Mouse (Mus musculus) kidney, embryonic 15.5 days (tissue): ENCODE results near the gene Nsun2. TPM values are rescaled to one million over a fixed set of nuclear protein-coding genes. Genes with fewer than 3 reads are reported as not detected.

Experiments used
- ATAC-seq: fragments of 200-750 bp; cut with Nextera tagmentation; replicated peaks from 2 replicates; pipeline ENCODE4 v1.8.0; 2017; ENCODE audit warnings: moderate TSS enrichment; ENCODE audit not compliant: low FRiP score
- H3K27ac ChIP-seq: fragments of 300-500 bp; sonication (generic); 2 replicates; pipeline ENCODE4 v1.5.1; 2015; ENCODE audit warnings: mild to moderate bottlenecking, inconsistent platforms
- H3K27me3 ChIP-seq: fragments of 300-500 bp; sonication (generic); 2 replicates; pipeline ENCODE4 v1.6.1; 2015; ENCODE audit warnings: inconsistent platforms
- H3K36me3 ChIP-seq: fragments of 300-500 bp; sonication (generic); 2 replicates; pipeline ENCODE4 v1.6.1; 2015; ENCODE audit warnings: inconsistent platforms
- H3K4me1 ChIP-seq: fragments of 300-500 bp; sonication (generic); 2 replicates; pipeline ENCODE4 v1.6.1; 2015; ENCODE audit warnings: inconsistent platforms
- H3K4me2 ChIP-seq: fragments of 300-500 bp; sonication (generic); 2 replicates; pipeline ENCODE4 v1.6.1; 2015; ENCODE audit warnings: moderate library complexity, mild to moderate bottlenecking, inconsistent platforms
- H3K4me3 ChIP-seq: fragments of 300-500 bp; sonication (generic); replicated peaks from 2 replicates; pipeline ENCODE4 v1.5.1; 2015; ENCODE audit warnings: mild to moderate bottlenecking, inconsistent platforms
- H3K9ac ChIP-seq: fragments of 300-500 bp; sonication (generic); 2 replicates; pipeline ENCODE4 v1.6.1; 2015; ENCODE audit warnings: mild to moderate bottlenecking, inconsistent platforms
- H3K9me3 ChIP-seq: fragments of 300-500 bp; sonication (generic); replicated peaks from 2 replicates; pipeline ENCODE4 v1.6.1; 2016; ENCODE audit warnings: inconsistent platforms
- WGBS: fragments of 180-500 bp; shearing (Covaris S2); methylation state at CpG from one replicate; pipeline ENCODE4 v1.1.7; 2015; ENCODE audit warnings: mixed read lengths; 5-methylcytosine and 5-hydroxymethylcytosine counted together
- polyA plus RNA-seq: library from polyadenylated mRNA; unstranded; fragments of >200 nt; fragmentation: Nextera tagmentation; extraction: Ambion mirVana; gene quantifications from 2 replicates; pipeline ENCODE4 v1.2.1, GENCODE M21; 2015

Gene Nsun2
- polyA plus RNA-seq, 1 experiment from 2014 or later: 130 TPM

DNA sequence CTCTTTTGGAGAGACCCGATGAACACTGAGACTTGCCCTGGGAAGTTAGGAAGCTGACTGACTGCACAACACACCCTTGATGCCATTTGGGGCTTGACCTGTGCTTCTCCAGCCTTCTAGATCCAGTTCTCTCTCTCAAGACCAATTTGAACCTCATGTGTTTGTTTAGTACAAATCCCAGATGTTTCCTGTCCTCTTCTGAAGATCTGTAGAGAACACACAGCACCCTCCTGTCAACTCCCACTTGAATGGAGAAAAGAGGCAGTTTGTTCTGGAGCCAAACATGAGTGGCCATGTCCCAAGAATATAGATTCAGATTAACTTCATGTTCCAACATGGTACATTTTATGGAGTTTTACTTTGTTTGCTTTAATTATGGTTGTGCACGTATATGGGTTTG is 110.4 kb downstream of the Nsun2 start:
- peaks cover 19% of the 10 kb centered on the region for H3K36me3 ChIP-seq
- no peak overlapping the region for H3K9ac ChIP-seq
- no peak overlapping the region for H3K4me3 ChIP-seq
- WGBS: 82% methylated on average over 2 of the region's 2 CpGs
- H3K4me1 ChIP-seq: no peaks in the 10 kb centered on the region
- no peaks in the 10 kb centered on the region for H3K27me3 ChIP-seq
- no peak overlapping the region for H3K27ac ChIP-seq
- H3K4me2 ChIP-seq: no peak overlapping the region
- no peaks in the 10 kb centered on the region for H3K9me3 ChIP-seq
- ATAC-seq: no peak

GRCm38 (mm10) chr13:69644427-69645166 is 111.1 kb downstream of the Nsun2 start:
- peaks cover 14% of the 10 kb centered on the region for H3K36me3 ChIP-seq
- 82% methylated on average over 13 of the region's 13 CpGs for WGBS
- no peak overlapping the region for H3K9ac ChIP-seq
- no peaks in the 10 kb centered on the region for H3K27me3 ChIP-seq
- H3K4me3 ChIP-seq: no peak overlapping the region
- no peak overlapping the region for H3K27ac ChIP-seq
- H3K4me2 ChIP-seq: no peak overlapping the region
- no peak for ATAC-seq
- no peaks in the 10 kb centered on the region for H3K9me3 ChIP-seq
- no peaks in the 10 kb centered on the region for H3K4me1 ChIP-seq

DNA sequence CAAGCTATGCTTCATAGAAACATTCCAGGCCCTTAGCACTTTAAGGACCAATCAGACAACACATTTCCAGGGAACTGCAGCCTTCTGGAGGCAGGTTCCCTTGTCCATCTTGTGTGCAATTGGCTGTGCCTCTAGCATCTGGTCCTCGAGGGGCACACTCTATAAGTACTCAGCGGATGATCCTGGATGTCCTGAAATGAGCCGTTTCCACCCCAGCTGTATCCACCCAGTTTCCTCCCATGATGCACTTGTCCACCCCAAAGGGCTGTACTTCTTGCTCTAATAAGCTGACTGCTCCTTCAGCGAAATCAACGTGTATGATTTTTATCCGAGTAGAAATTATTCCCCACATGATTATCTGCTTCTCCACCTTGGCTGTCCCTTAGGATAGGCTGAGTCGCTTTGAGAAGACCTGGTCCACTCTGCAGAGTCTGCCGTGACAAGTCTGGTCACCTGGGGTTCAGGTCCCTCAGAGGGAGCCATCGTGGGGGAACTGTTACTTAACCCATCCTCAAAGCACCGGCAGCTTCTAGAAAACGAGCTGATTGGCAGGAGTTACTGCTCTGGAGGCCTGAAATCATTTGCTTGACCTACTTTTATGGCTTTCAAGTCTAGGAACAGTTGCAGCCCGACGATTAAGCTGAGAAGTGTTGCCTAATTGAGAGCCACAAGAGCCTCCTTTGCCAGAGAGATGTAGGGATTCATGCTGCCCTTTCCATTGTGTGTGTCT is 112.3 kb downstream of the Nsun2 start:
- Histone ChIP-seq H3K36me3 (peaks cover 2% of the 10 kb centered on the region; the same call in 1 of the 2 replicates), H3K9me3 (no peaks in the 10 kb centered on the region), H3K4me1 (no peaks in the 10 kb centered on the region), H3K4me2 (no peak overlapping the region), H3K4me3 (no peak overlapping the region), H3K27me3 (no peaks in the 10 kb centered on the region), H3K9ac (no peak overlapping the region), H3K27ac (no peak overlapping the region)
- WGBS: 41% methylated on average over 13 of the region's 13 CpGs
- no peak for ATAC-seq

GRCm38 (mm10) chr13:69646481-69646880 is 112.9 kb downstream of the Nsun2 start:
- WGBS: 81% methylated on average over 9 of the region's 9 CpGs
- Histone ChIP-seq H3K4me2 (no peak overlapping the region), H3K4me1 (no peaks in the 10 kb centered on the region), H3K4me3 (no peak overlapping the region), H3K36me3 (no peaks in the 10 kb centered on the region), H3K9me3 (no peaks in the 10 kb centered on the region), H3K27ac (no peak overlapping the region), H3K27me3 (no peaks in the 10 kb centered on the region), H3K9ac (no peak overlapping the region)
- ATAC-seq: no peak

DNA sequence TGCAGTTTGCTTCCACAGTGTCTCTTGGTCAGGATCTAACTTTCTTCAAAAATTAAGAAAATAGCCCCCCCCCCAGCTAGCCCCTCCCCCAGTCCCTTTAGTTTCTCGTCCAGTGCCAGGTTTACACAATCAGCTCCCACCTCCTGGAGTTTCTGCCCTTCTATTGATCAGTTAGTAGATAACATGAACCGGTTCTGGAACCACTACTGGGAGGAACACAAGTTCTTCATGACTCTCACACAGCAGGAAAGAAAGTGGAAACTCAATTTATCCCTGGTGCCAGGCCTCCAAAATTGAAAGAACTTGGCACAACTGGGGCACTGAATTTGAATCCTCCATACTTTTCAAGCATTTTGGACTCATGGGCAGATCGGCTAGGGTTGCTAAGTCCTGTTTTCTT is 121.0 kb downstream of the Nsun2 start:
- 69% methylated on average over 3 of the region's 3 CpGs for WGBS
- no peaks in the 10 kb centered on the region for H3K9me3 ChIP-seq
- no peak for ATAC-seq
- no peak overlapping the region for H3K4me2 ChIP-seq
- no peak overlapping the region for H3K4me3 ChIP-seq
- no peaks in the 10 kb centered on the region for H3K36me3 ChIP-seq
- no peak overlapping the region for H3K9ac ChIP-seq
- H3K4me1 ChIP-seq: no peaks in the 10 kb centered on the region
- no peak overlapping the region for H3K27ac ChIP-seq
- no peaks in the 10 kb centered on the region for H3K27me3 ChIP-seq

DNA sequence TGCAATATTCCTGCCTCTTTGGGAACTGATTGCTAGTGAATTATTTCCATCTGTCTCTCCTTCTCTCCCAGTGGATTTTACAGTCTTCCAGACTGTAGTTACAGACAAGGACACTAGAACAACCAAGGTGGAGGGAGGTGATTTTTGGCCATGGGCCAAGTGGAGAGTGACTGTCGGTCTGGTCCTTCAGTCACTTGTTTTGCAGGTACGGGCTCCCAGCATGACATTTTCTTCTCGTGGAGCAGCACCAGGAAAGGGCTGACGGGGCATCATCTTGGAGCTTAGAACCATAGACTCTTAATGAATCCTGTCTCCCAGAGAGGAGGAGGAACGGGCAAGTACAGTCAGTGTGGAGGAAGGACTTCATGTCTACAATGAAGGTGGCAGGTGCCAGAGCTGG is 138.6 kb downstream of the Nsun2 start:
- Histone ChIP-seq H3K4me3 (no peak overlapping the region), H3K4me1 (no peaks in the 10 kb centered on the region), H3K9ac (no peak overlapping the region), H3K27me3 (no peaks in the 10 kb centered on the region), H3K9me3 (no peaks in the 10 kb centered on the region), H3K27ac (no peak overlapping the region), H3K4me2 (no peak overlapping the region), H3K36me3 (no peaks in the 10 kb centered on the region)
- whole genome bisulfite sequencing: 82% methylated on average over 5 of the region's 5 CpGs
- no peak for ATAC-seq

- Histone ChIP-seq H3K9me3 (no peaks in the 10 kb centered on the region), H3K27me3 (no peaks in the 10 kb centered on the region), H3K36me3 (no peaks in the 10 kb centered on the region), H3K27ac (no peak overlapping the region), H3K4me2 (no peak overlapping the region), H3K9ac (no peak overlapping the region), H3K4me3 (no peak overlapping the region), H3K4me1 (no peaks in the 10 kb centered on the region)
- no peak for ATAC-seq
- 90% methylated on average over 10 of the region's 10 CpGs for WGBS
Measured at GRCm38 (mm10) chr13:69672565-69672964, 139.0 kb downstream of the Nsun2 start.

DNA sequence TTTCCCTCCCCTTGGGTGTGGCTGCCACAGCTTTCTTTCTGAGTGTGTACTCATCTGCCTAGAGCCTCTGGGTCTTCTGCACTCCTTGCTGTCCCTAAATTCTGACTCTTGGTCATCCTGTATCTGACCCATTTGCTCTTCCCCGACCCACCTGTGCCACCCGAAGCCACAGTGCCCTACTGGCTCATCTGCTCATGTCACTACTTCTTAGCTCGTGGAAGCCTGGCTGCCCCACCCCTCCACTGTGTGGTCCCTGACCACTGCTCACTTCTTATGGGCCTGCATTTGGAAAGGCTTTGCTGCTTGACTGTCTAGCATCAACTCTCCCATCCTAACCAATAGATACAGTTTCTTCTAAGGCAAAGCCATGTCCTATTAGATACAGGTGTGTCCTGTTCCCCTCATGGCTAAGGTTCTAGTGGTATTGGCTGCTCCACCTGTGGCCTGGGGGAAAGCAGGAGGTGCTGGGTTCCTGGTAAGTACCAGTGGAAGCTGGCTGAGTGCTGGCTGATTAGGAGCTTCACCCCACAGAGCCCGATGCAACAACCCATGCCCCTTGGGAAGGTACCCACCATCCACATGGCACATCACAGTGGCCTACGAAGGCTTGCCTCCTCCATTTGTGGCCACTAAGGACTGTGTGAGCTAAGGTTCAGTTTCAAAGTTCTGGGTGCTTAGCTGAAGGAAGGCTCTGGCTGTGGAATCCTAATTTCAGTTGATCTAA is 139.8 kb downstream of the Nsun2 start:
- Histone ChIP-seq H3K27ac (no peak overlapping the region), H3K4me3 (no peak overlapping the region), H3K36me3 (no peaks in the 10 kb centered on the region), H3K4me2 (no peak overlapping the region), H3K9ac (no peak overlapping the region), H3K4me1 (no peaks in the 10 kb centered on the region), H3K9me3 (no peaks in the 10 kb centered on the region), H3K27me3 (no peaks in the 10 kb centered on the region)
- ATAC-seq: no peak
- 87% methylated on average over 5 of the region's 5 CpGs for WGBS

- 54% methylated on average over 10 of the region's 10 CpGs for WGBS
- ATAC-seq: no peak
- no peak overlapping the region for H3K4me3 ChIP-seq
- no peaks in the 10 kb centered on the region for H3K4me1 ChIP-seq
- H3K9me3 ChIP-seq: no peaks in the 10 kb centered on the region
- H3K9ac ChIP-seq: no peak overlapping the region
- no peak overlapping the region for H3K4me2 ChIP-seq
- no peak overlapping the region for H3K27ac ChIP-seq
- no peaks in the 10 kb centered on the region for H3K36me3 ChIP-seq
- no peaks in the 10 kb centered on the region for H3K27me3 ChIP-seq
Measured at GRCm38 (mm10) chr13:69673921-69674618, 140.5 kb downstream of the Nsun2 start.
